Mouse (Mus musculus): ENCODE measurements at regions not wholly inside any gene's neighbourhood (a gene's known extent, or its start where the extent isn't known, plus 50 kb on each side); places are given as distances from the start of the nearest gene placed in this dataset.

GRCm38 (mm10) chr5:77620402-77620801, 212.6 kb upstream of the Igfbp7 start:
- DNase-seq (ENCODE audit: low read depth, low spot score): no peak

- DNase-seq (ENCODE audit: low read depth, low spot score): no peak
Measured at GRCm38 (mm10) chr5:77610496-77610895, 202.7 kb upstream of the Igfbp7 start.

- DNase-seq (ENCODE audit: low read depth, low spot score): no peak
Measured at GRCm38 (mm10) chr5:77594719-77595118, 186.9 kb upstream of the Igfbp7 start.

GRCm38 (mm10) chr5:77589252-77589651, 181.4 kb upstream of the Igfbp7 start:
- DNase-seq (ENCODE audit: low read depth, low spot score): no peak

GRCm38 (mm10) chr5:77581702-77582101, 173.9 kb upstream of the Igfbp7 start:
- no peak for DNase-seq (ENCODE audit: low read depth, low spot score)

GRCm38 (mm10) chr5:77581106-77581638, 173.3 kb upstream of the Igfbp7 start:
- no peak for DNase-seq (ENCODE audit: low read depth, low spot score)

GRCm38 (mm10) chr5:77579826-77580745, 172.2 kb upstream of the Igfbp7 start:
- DNase-seq (ENCODE audit: low read depth, low spot score): no peak

- DNase-seq (ENCODE audit: low read depth, low spot score): no peak
Measured at GRCm38 (mm10) chr5:77576881-77577280, 169.0 kb upstream of the Igfbp7 start.

- DNase-seq (ENCODE audit: low read depth, low spot score): no peak
Measured at GRCm38 (mm10) chr5:77575780-77576179, 167.9 kb upstream of the Igfbp7 start.

GRCm38 (mm10) chr5:77570364-77570763, 162.5 kb upstream of the Igfbp7 start:
- no peak for DNase-seq (ENCODE audit: low read depth, low spot score)

GRCm38 (mm10) chr5:77568121-77568520, 160.3 kb upstream of the Igfbp7 start:
- no peak for DNase-seq (ENCODE audit: low read depth, low spot score)

GRCm38 (mm10) chr5:77552580-77552979, 144.7 kb upstream of the Igfbp7 start:
- no peak for DNase-seq (ENCODE audit: low read depth, low spot score)

GRCm38 (mm10) chr5:77552081-77552480, 144.2 kb upstream of the Igfbp7 start:
- DNase-seq (ENCODE audit: low read depth, low spot score): no peak

- no peak for DNase-seq (ENCODE audit: low read depth, low spot score)
Measured at GRCm38 (mm10) chr5:77546001-77546620, 138.3 kb upstream of the Igfbp7 start.

- DNase-seq (ENCODE audit: low read depth, low spot score): no peak
Measured at GRCm38 (mm10) chr5:77532261-77533015, 124.6 kb upstream of the Igfbp7 start.

- no peak for DNase-seq (ENCODE audit: low read depth, low spot score)
Measured at GRCm38 (mm10) chr5:77530376-77530775, 122.5 kb upstream of the Igfbp7 start.

- DNase-seq (ENCODE audit: low read depth, low spot score): no peak
Measured at GRCm38 (mm10) chr5:77517252-77517651, 109.4 kb upstream of the Igfbp7 start.

- no peak for DNase-seq (ENCODE audit: low read depth, low spot score)
Measured at GRCm38 (mm10) chr5:77515448-77515847, 107.6 kb upstream of the Igfbp7 start.

- DNase-seq (ENCODE audit: low read depth, low spot score): no peak
Measured at GRCm38 (mm10) chr5:77502684-77503083, 94.8 kb upstream of the Igfbp7 start.

GRCm38 (mm10) chr5:77499949-77500460, 92.2 kb upstream of the Igfbp7 start:
- DNase-seq (ENCODE audit: low read depth, low spot score): no peak

GRCm38 (mm10) chr5:77494601-77495000, 86.8 kb upstream of the Igfbp7 start:
- no peak for DNase-seq (ENCODE audit: low read depth, low spot score)

- DNase-seq (ENCODE audit: low read depth, low spot score): no peak
Measured at GRCm38 (mm10) chr5:77488969-77489368, 81.1 kb upstream of the Igfbp7 start.

Data from retina, adult 2 months (tissue).